Mouse (Mus musculus) embryo, embryonic 10 days (tissue): ENCODE measurements at regions not wholly inside any gene's neighbourhood (a gene's known extent, or its start where the extent isn't known, plus 50 kb on each side); places are given as distances from the start of the nearest gene placed in this dataset.

Source experiments
- DNase-seq: peaks from one replicate; pipeline ENCODE4 v3.0.0-alpha.2; 2015; ENCODE audit warnings: low spot score

DNA sequence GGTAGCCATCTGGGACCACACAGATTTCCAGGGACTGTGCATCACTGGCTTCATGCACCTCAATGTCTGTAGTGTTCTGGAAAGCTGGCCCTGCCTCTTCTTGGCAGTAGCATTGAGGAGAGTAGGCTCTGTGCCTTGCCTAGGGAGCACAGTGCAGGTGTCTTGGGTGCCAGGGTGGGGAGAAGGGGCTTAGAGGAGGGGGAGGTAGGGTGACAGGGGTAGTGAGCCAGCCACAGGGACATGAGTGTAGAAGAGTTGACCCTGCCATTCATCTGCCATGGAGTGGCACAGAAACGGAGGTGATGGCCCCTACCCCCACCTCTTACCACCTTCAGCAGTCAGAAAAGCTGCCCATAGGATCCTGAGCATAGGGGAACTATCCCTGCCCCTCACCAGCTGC, 235.4 kb upstream of the Gli3 start:
- DNase-seq: no peak
